Mouse (Mus musculus) MEL (cell line): ENCODE results near the gene Inip. TPM values are rescaled to one million over a fixed set of nuclear protein-coding genes. Genes with fewer than 3 reads are reported as not detected.

ENCODE experiments used
- DNase-seq: peaks from one replicate; pipeline ENCODE4 v3.0.0; 2011; ENCODE audit warnings: low read depth, low spot score
- H3K27ac ChIP-seq: 2 replicates; pipeline ENCODE4 v1.5.1; 2012; ENCODE audit warnings: low read depth, mild to moderate bottlenecking, control low read depth, low read length, moderate library complexity; ENCODE audit not compliant: control insufficient read depth
- H3K27me3 ChIP-seq, 2 experiments: fragments of 150-350 bp in 1 of 2; sonication (generic) in 1 of 2; 2 replicates each; pipeline ENCODE4 v1.6.1; 2012; ENCODE audit warnings: low read length in 2 of 2, mild to moderate bottlenecking in 2 of 2, improper control_type of control experiment in 1 of 2, moderate library complexity in 1 of 2; ENCODE audit not compliant: insufficient read depth in 2 of 2, control insufficient read depth in 1 of 2
- H3K36me3 ChIP-seq, 2 experiments: 2 replicates each; pipeline ENCODE4 v1.6.1; 2012 to 2014; ENCODE audit warnings: low read length in 2 of 2, improper control_type of control experiment in 1 of 2, inconsistent platforms in 1 of 2, mild to moderate bottlenecking in 1 of 2; ENCODE audit not compliant: insufficient read depth in 2 of 2, control insufficient read depth in 1 of 2
- H3K4me1 ChIP-seq, 2 experiments: fragments of 150-350 bp in 1 of 2; sonication (generic) in 1 of 2; 2 replicates each; pipeline ENCODE4 v1.6.1; 2012; ENCODE audit warnings: low read length in 2 of 2, improper control_type of control experiment in 1 of 2, mild to moderate bottlenecking in 1 of 2; ENCODE audit not compliant: insufficient read depth in 2 of 2, control insufficient read depth in 1 of 2
- H3K4me3 ChIP-seq, 2 experiments: fragments of 150-350 bp in 1 of 2; sonication (generic) in 1 of 2; 2 replicates each; pipeline ENCODE4 v1.5.1; 2012; ENCODE audit warnings: low read depth in 2 of 2, low read length in 2 of 2, mild to moderate bottlenecking in 2 of 2, moderate library complexity in 2 of 2, control low read depth in 1 of 2, improper control_type of control experiment in 1 of 2; ENCODE audit not compliant: control insufficient read depth in 1 of 2, insufficient read depth in 1 of 2
- H3K79me2 ChIP-seq: 2 replicates; pipeline ENCODE4 v1.6.1; 2012; ENCODE audit warnings: mild to moderate bottlenecking, low read length, moderate library complexity; ENCODE audit not compliant: control insufficient read depth, poor library complexity, insufficient read depth
- H3K9ac ChIP-seq: 2 replicates; pipeline ENCODE4 v1.6.1; 2012; ENCODE audit warnings: low read depth, mild to moderate bottlenecking, control low read depth, low read length, moderate library complexity; ENCODE audit not compliant: control insufficient read depth, poor library complexity, severe bottlenecking
- H3K9me3 ChIP-seq: fragments of 150-350 bp; sonication (generic); replicated peaks from 2 replicates; pipeline ENCODE4 v1.6.1; 2012; ENCODE audit warnings: mild to moderate bottlenecking, low read length, improper control_type of control experiment, moderate library complexity; ENCODE audit not compliant: insufficient read depth
- BHLHE40 ChIP-seq: IDR thresholded peaks from 2 replicates; pipeline ENCODE4 v1.6.1; 2012; ENCODE audit warnings: low read depth, mild to moderate bottlenecking, inconsistent platforms, low read length, improper control_type of control experiment, borderline replicate concordance
- CHD1 ChIP-seq: IDR thresholded peaks from 2 replicates; pipeline ENCODE4 v1.6.1; 2012; ENCODE audit warnings: low read depth, mild to moderate bottlenecking, inconsistent platforms, low read length, improper control_type of control experiment
- CHD2 ChIP-seq: IDR thresholded peaks from 2 replicates; pipeline ENCODE4 v1.6.1; 2011; ENCODE audit warnings: low read length, improper control_type of control experiment
- CTCF ChIP-seq, 3 experiments: IDR thresholded peaks in 2 of 3; conservative IDR thresholded peaks in 1 of 3; 2 replicates each; pipeline ENCODE4 v1.5.1; 2011 to 2012; ENCODE audit warnings: low read length in 3 of 3, low read depth in 2 of 3, mild to moderate bottlenecking in 2 of 3, improper control_type of control experiment in 1 of 3, inconsistent platforms in 1 of 3, mixed read lengths in 1 of 3, moderate library complexity in 1 of 3; ENCODE audit not compliant: control insufficient read depth in 1 of 3, insufficient read depth in 1 of 3, poor library complexity in 1 of 3, severe bottlenecking in 1 of 3
- E2F4 ChIP-seq: IDR thresholded peaks from 2 replicates; pipeline ENCODE4 v1.6.1; 2011; ENCODE audit warnings: low read depth, low read length, improper control_type of control experiment, borderline replicate concordance
- ELF1 ChIP-seq: IDR thresholded peaks from 2 replicates; pipeline ENCODE4 v1.6.1; 2014; ENCODE audit warnings: low read depth, mild to moderate bottlenecking, inconsistent platforms, low read length, improper control_type of control experiment, moderate library complexity
- EP300 ChIP-seq, 2 experiments: IDR thresholded peaks; 2 replicates each; pipeline ENCODE4 v1.6.1; 2011; ENCODE audit warnings: improper control_type of control experiment in 2 of 2, low read length in 2 of 2, low read depth in 1 of 2, mild to moderate bottlenecking in 1 of 2
- ETS1 ChIP-seq: IDR thresholded peaks from 2 replicates; pipeline ENCODE4 v1.6.1; 2012; ENCODE audit warnings: low read depth, mild to moderate bottlenecking, inconsistent platforms, low read length, improper control_type of control experiment, moderate library complexity
- GABPA ChIP-seq: IDR thresholded peaks from 2 replicates; pipeline ENCODE4 v1.6.1; 2012; ENCODE audit warnings: low read depth, mild to moderate bottlenecking, inconsistent platforms, low read length, improper control_type of control experiment, moderate library complexity
- GATA1 ChIP-seq: IDR thresholded peaks from 2 replicates; pipeline ENCODE4 v1.6.1; 2011; ENCODE audit warnings: low read depth, low read length, improper control_type of control experiment
- HCFC1 ChIP-seq: IDR thresholded peaks from 2 replicates; pipeline ENCODE4 v1.6.1; 2012; ENCODE audit warnings: low read depth, mild to moderate bottlenecking, inconsistent platforms, low read length, improper control_type of control experiment, moderate library complexity
- JUND ChIP-seq: IDR thresholded peaks from 2 replicates; pipeline ENCODE4 v1.6.1; 2011; ENCODE audit warnings: low read depth, mild to moderate bottlenecking, improper control_type of control experiment, low read length
- KAT2A ChIP-seq: conservative IDR thresholded peaks from 2 replicates; pipeline ENCODE4 v1.6.1; 2012; ENCODE audit warnings: low read depth, low read length, improper control_type of control experiment, inconsistent platforms
- MAFK ChIP-seq: IDR thresholded peaks from 2 replicates; pipeline ENCODE4 v1.6.1; 2011; ENCODE audit warnings: low read depth, mild to moderate bottlenecking, low read length, improper control_type of control experiment, borderline replicate concordance
- MAX ChIP-seq: IDR thresholded peaks from 2 replicates; pipeline ENCODE4 v1.6.1; 2011; ENCODE audit warnings: low read length, improper control_type of control experiment
- MAZ ChIP-seq: IDR thresholded peaks from 2 replicates; pipeline ENCODE4 v1.6.1; 2012; ENCODE audit warnings: low read depth, mild to moderate bottlenecking, inconsistent platforms, low read length, improper control_type of control experiment
- MXI1 ChIP-seq: IDR thresholded peaks from 2 replicates; pipeline ENCODE4 v1.6.1; 2011; ENCODE audit warnings: mild to moderate bottlenecking, low read depth, low read length, improper control_type of control experiment
- MYB ChIP-seq: IDR thresholded peaks from 2 replicates; pipeline ENCODE4 v1.6.1; 2011; ENCODE audit warnings: mild to moderate bottlenecking, low read depth, low read length, improper control_type of control experiment
- MYC ChIP-seq: IDR thresholded peaks from 2 replicates; pipeline ENCODE4 v1.6.1; 2011; ENCODE audit warnings: low read depth, mild to moderate bottlenecking, low read length, improper control_type of control experiment, moderate library complexity
- NELFE ChIP-seq: IDR thresholded peaks from 2 replicates; pipeline ENCODE4 v1.6.1; 2011; ENCODE audit warnings: low read depth, low read length, improper control_type of control experiment
- NRF1 ChIP-seq: IDR thresholded peaks from 2 replicates; pipeline ENCODE4 v1.6.1; 2014; ENCODE audit warnings: low read depth, mild to moderate bottlenecking, inconsistent platforms, low read length, improper control_type of control experiment, moderate library complexity; ENCODE audit not compliant: poor library complexity, insufficient read depth, severe bottlenecking
- POLR2A ChIP-seq, 2 experiments: IDR thresholded peaks; 2 replicates each; pipeline ENCODE4 v1.6.1; 2011 to 2012; ENCODE audit warnings: low read length in 2 of 2, mild to moderate bottlenecking in 2 of 2, control low read depth in 1 of 2, improper control_type of control experiment in 1 of 2, low read depth in 1 of 2, moderate library complexity in 1 of 2; ENCODE audit not compliant: control insufficient read depth in 1 of 2, insufficient read depth in 1 of 2, poor library complexity in 1 of 2
- POLR2AphosphoS2 ChIP-seq: IDR thresholded peaks from 2 replicates; pipeline ENCODE4 v1.6.1; 2011; ENCODE audit warnings: low read length, improper control_type of control experiment
- POLR2AphosphoS5 ChIP-seq: IDR thresholded peaks from 2 replicates; pipeline ENCODE4 v1.6.1; 2012; ENCODE audit warnings: low read depth, borderline replicate concordance, mild to moderate bottlenecking, inconsistent platforms, low read length, moderate library complexity, mixed read lengths
- RAD21 ChIP-seq: IDR thresholded peaks from 2 replicates; pipeline ENCODE4 v1.6.1; 2011; ENCODE audit warnings: mild to moderate bottlenecking, low read depth, low read length, improper control_type of control experiment
- RCOR1 ChIP-seq: IDR thresholded peaks from 2 replicates; pipeline ENCODE4 v1.6.1; 2012; ENCODE audit warnings: low read depth, mild to moderate bottlenecking, inconsistent platforms, low read length, improper control_type of control experiment
- SIN3A ChIP-seq: IDR thresholded peaks from 2 replicates; pipeline ENCODE4 v1.6.1; 2012; ENCODE audit warnings: low read length, improper control_type of control experiment, inconsistent platforms
- SMC3 ChIP-seq: IDR thresholded peaks from 2 replicates; pipeline ENCODE4 v1.6.1; 2011; ENCODE audit warnings: low read depth, low read length, improper control_type of control experiment
- TBP ChIP-seq: IDR thresholded peaks from 2 replicates; pipeline ENCODE4 v1.8.0; 2011; ENCODE audit warnings: low read depth, low read length, improper control_type of control experiment
- UBTF ChIP-seq: IDR thresholded peaks from 2 replicates; pipeline ENCODE4 v1.6.1; 2012; ENCODE audit warnings: low read depth, mild to moderate bottlenecking, inconsistent platforms, low read length, improper control_type of control experiment, moderate library complexity, borderline replicate concordance; ENCODE audit not compliant: insufficient read depth
- USF1 ChIP-seq: IDR thresholded peaks from 2 replicates; pipeline ENCODE4 v1.6.1; 2014; ENCODE audit warnings: low read depth, mild to moderate bottlenecking, inconsistent platforms, low read length, improper control_type of control experiment, moderate library complexity
- USF2 ChIP-seq, 2 experiments: IDR thresholded peaks; 2 replicates each; pipeline ENCODE4 v1.6.1; 2011 to 2012; ENCODE audit warnings: improper control_type of control experiment in 2 of 2, low read length in 2 of 2, borderline replicate concordance in 1 of 2, inconsistent platforms in 1 of 2, low read depth in 1 of 2, mild to moderate bottlenecking in 1 of 2; ENCODE audit not compliant: insufficient read depth in 1 of 2
- ZC3H11A ChIP-seq: IDR thresholded peaks from 2 replicates; pipeline ENCODE4 v1.6.1; 2012; ENCODE audit warnings: low read depth, mild to moderate bottlenecking, inconsistent platforms, low read length, improper control_type of control experiment
- ZKSCAN1 ChIP-seq: IDR thresholded peaks from 2 replicates; pipeline ENCODE4 v1.6.1; 2012; ENCODE audit warnings: low read depth, mild to moderate bottlenecking, inconsistent platforms, low read length, improper control_type of control experiment, moderate library complexity
- ZMIZ1 ChIP-seq: IDR thresholded peaks from 2 replicates; pipeline ENCODE4 v1.6.1; 2012; ENCODE audit warnings: low read depth, mild to moderate bottlenecking, inconsistent platforms, low read length, improper control_type of control experiment, moderate library complexity
- ZNF384 ChIP-seq: IDR thresholded peaks from 2 replicates; pipeline ENCODE4 v1.6.1; 2012; ENCODE audit warnings: low read depth, mild to moderate bottlenecking, inconsistent platforms, low read length, improper control_type of control experiment
- polyA plus RNA-seq, 2 experiments: library from polyadenylated mRNA; stranded (reverse) in 1 of 2; unstranded in 1 of 2; fragments of >175 nt in 1 of 2; fragments of >200 nt in 1 of 2; gene quantifications; 2 replicates each; pipeline versions ENCODE4 v1.2.1 to v1.2.4; 2012; ENCODE audit warnings: low replicate concordance in 2 of 2, low read depth in 1 of 2; ENCODE audit not compliant: insufficient read length in 2 of 2, insufficient read depth in 1 of 2, missing spikeins in 1 of 2
- total RNA-seq: library from RNA; depleted of rRNA; stranded (reverse); fragments of 300-350 nt; gene quantifications from 2 replicates; pipeline ENCODE4 v1.2.3, GENCODE M21; 2012

Inip gene
- total and polyA plus RNA-seq, 3 experiments, result 42.4 to 50.3 TPM; not detected in 1

GRCm38 (mm10) chr4:59805181-59805967, 4.0 kb upstream of the Inip start, which contains the start of gene Snx30:
Snx30 (plus strand) TSS chr4:59805840.
- Histone ChIP-seq H3K27me3 (no peaks in the 10 kb centered on the region), H3K79me2 (no peaks in the 10 kb centered on the region; the same call in 1 of the 2 replicates), H3K9ac (peak within 1 kb of the TSS; percentile 82), H3K9me3 (no peaks in the 10 kb centered on the region), H3K27ac (peak within 1 kb of the TSS; percentile 66), H3K4me1 (peaks cover 12 to 28% of the 10 kb centered on the region in 2 experiments), H3K4me3 (peak within 1 kb of the TSS; percentile 84 to 96), H3K36me3 (peaks cover 0 to 19% of the 10 kb centered on the region in 2 experiments; a peak in 2 of 4 replicates)
- DNase-seq, result peak; percentile 93
- TF ChIP-seq KAT2A, result no peak
- peak; percentile 75 for TF ChIP-seq ELF1
- no peak for TF ChIP-seq CHD2
- no peak for TF ChIP-seq CTCF (IDR thresholded peaks at IDR 0.05 in 2 of 3, conservative IDR thresholded peaks at IDR 0.05 in 1 of 3; ENCODE audit: control insufficient read depth in 1 of 3, insufficient read depth in 1 of 3, low read depth in 2 of 3, low read length in 3 of 3, poor library complexity in 1 of 3, severe bottlenecking in 1 of 3)
- TF ChIP-seq SMC3, result no peak
- TF ChIP-seq USF2 (IDR thresholded peaks at IDR 0.05; ENCODE audit: borderline replicate concordance in 1 of 2, insufficient read depth in 1 of 2, low read depth in 1 of 2, low read length in 2 of 2), result no peak
- no peak for TF ChIP-seq JUND
- TF ChIP-seq GATA1, result no peak
- no peak for TF ChIP-seq GABPA
- TF ChIP-seq ZMIZ1, result peak; percentile 94
- TF ChIP-seq MAZ, result peak; percentile 92; the same call in 1 of the 2 replicates
- peak; percentile 27 to 89; a peak in 2 of 4 replicates for TF ChIP-seq POLR2A (IDR thresholded peaks at IDR 0.05; ENCODE audit: control insufficient read depth in 1 of 2, insufficient read depth in 1 of 2, low read depth in 1 of 2, low read length in 2 of 2, poor library complexity in 1 of 2)
- no peak for TF ChIP-seq RAD21
- TF ChIP-seq POLR2AphosphoS2, result peak; percentile 90
- TF ChIP-seq NRF1, result peak; percentile 11; the same call in 1 of the 2 replicates
- no peak for TF ChIP-seq MYB
- no peak for TF ChIP-seq RCOR1
- no peak for TF ChIP-seq UBTF
- TF ChIP-seq ZC3H11A, result 0 out of 2 replicates have a peak, but pooled peaks have one; percentile 1
- no peak for TF ChIP-seq EP300 (IDR thresholded peaks at IDR 0.05; ENCODE audit: low read depth in 1 of 2, low read length in 2 of 2)
- TF ChIP-seq ZKSCAN1, result no peak
- peak; percentile 71 for TF ChIP-seq SIN3A
- no peak for TF ChIP-seq USF1
- TF ChIP-seq TBP, result peak; percentile 18; the same call in 1 of the 2 replicates
- TF ChIP-seq ZNF384, result no peak
- TF ChIP-seq MXI1, result no peak; the same call in 1 of the 2 replicates
- TF ChIP-seq NELFE, result peak; percentile 88
- TF ChIP-seq MAX, result no peak
- no peak for TF ChIP-seq E2F4
- 0 out of 2 replicates have a peak, but pooled peaks have one; percentile 39 for TF ChIP-seq HCFC1
- no peak for TF ChIP-seq BHLHE40
- no peak for TF ChIP-seq CHD1
- no peak for TF ChIP-seq MAFK
- TF ChIP-seq POLR2AphosphoS5, result no peak
- TF ChIP-seq MYC, result peak; percentile 63
- no peak for TF ChIP-seq ETS1
